Mouse (Mus musculus): ENCODE measurements around the gene Mrpl45. TPM values are rescaled to one million over a fixed set of nuclear protein-coding genes. Genes with fewer than 3 reads are reported as not detected.

Mrpl45 gene
- polyA plus RNA-seq, 1 experiment from 2014 or later: 40.5 TPM

DNA sequence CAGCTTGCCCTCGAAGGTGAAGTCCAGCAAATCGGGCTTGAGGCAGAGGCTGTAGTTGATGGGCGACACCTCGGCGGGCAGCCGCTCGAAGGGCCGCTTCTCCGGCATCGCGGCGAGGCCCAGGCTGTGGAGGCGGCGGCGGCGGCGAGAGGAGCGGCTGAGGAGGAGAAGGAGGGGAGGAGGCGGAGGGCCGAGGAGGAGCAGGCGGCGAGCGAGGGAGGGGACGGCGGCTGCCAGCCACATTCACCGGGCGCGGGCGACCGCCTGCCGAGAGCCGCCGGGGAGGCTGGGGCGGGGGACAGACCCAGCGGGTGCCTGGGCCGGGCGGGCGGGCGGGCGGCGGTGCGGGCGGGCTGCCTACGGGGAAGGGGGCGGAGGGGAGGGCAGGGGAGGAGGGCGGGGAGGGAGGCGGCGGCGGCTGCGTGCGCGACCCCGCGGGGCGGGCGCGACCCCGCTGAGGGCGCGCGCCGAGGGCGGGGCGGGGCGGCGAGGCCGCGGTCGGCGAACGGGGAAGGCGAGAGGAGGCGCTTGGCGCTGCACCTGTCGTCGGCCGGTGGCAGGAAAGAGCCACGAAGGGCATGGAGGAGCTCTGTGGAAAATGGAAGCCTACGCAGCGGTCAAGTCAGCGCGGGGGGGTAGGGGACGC is 35.2 kb upstream of the Mrpl45 start, which contains the start of gene Npepps:
TSS of gene Npepps (minus strand) at position 423 of the 646 bp plus-strand sequence.
- peak within 1 kb of the TSS; percentile 99 for H3K27ac ChIP-seq (ENCODE audit: low read depth, low read length)
- TF ChIP-seq CTCF (IDR thresholded peaks at IDR 0.05; ENCODE audit: low read depth): peak; percentile 34; the same call in 1 of the 2 replicates
- H3K4me2 ChIP-seq (replicated peaks; ENCODE audit: low read depth): peak within 1 kb of the TSS; percentile 78
- no peaks in the 10 kb centered on the region for H3K36me3 ChIP-seq (ENCODE audit: control insufficient read depth, insufficient read depth)
- no peaks in the 10 kb centered on the region for H3K9me3 ChIP-seq (ENCODE audit: control insufficient read depth)
- 0 out of 2 replicates have a peak, but pooled peaks cover 6% of the 10 kb centered on the region for H3K4me1 ChIP-seq (replicated peaks; ENCODE audit: control insufficient read depth, insufficient read depth, low read length)
- H3K4me3 ChIP-seq (ENCODE audit: low read depth, low read length): peak within 1 kb of the TSS; percentile 94
- WGBS: 1% methylated on average over 49 of the region's 83 CpGs
- peak; percentile 82 for ATAC-seq
- peak within 1 kb of the TSS; percentile 91 for H3K9ac ChIP-seq (ENCODE audit: low read depth, low read length)
- no peaks in the 10 kb centered on the region for H3K27me3 ChIP-seq (replicated peaks; ENCODE audit: control insufficient read depth, insufficient read depth, low read length)

DNA sequence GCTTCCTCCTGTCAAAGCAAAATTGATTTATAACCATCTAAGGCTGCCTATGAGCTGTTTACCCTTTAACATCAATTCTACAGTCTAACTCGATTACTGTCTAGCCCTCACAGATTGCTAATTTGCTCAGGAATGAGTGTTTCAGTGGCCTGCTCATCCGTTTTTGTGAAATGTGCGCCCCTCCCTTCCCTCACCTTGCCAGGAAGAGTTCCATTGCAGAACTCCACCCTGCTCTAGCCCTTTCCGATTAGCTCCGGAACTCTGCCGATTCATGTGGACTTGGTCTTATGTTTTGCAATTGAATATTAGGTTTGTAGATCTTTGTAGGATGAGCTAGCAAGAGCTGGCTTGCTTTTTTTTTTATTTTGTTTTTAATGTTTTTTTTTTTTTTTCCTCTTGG is 33.3 kb upstream of the Mrpl45 start:
- Histone ChIP-seq H3K36me3 (ENCODE audit: control insufficient read depth, insufficient read depth) (no peaks in the 10 kb centered on the region), H3K9me3 (ENCODE audit: control insufficient read depth) (no peaks in the 10 kb centered on the region), H3K27me3 (replicated peaks; ENCODE audit: control insufficient read depth, insufficient read depth, low read length) (no peaks in the 10 kb centered on the region), H3K4me1 (replicated peaks; ENCODE audit: control insufficient read depth, insufficient read depth, low read length) (0 out of 2 replicates have a peak, but pooled peaks cover 3% of the 10 kb centered on the region), H3K4me3 (ENCODE audit: low read depth, low read length) (no peak overlapping the region), H3K9ac (ENCODE audit: low read depth, low read length) (no peak overlapping the region), H3K4me2 (replicated peaks; ENCODE audit: low read depth) (no peak overlapping the region), H3K27ac (ENCODE audit: low read depth, low read length) (peak overlapping the region; percentile 62; the same call in 1 of the 2 replicates)
- no peak for TF ChIP-seq CTCF (IDR thresholded peaks at IDR 0.05; ENCODE audit: low read depth)
- 50% methylated on average over 6 of the region's 6 CpGs for WGBS
- ATAC-seq: no peak

GRCm38 (mm10) chr11:97284854-97285253 is 30.7 kb upstream of the Mrpl45 start:
- Histone ChIP-seq H3K4me3 (ENCODE audit: low read depth, low read length) (no peak overlapping the region), H3K36me3 (ENCODE audit: control insufficient read depth, insufficient read depth) (no peaks in the 10 kb centered on the region), H3K9me3 (ENCODE audit: control insufficient read depth) (no peaks in the 10 kb centered on the region), H3K4me1 (replicated peaks; ENCODE audit: control insufficient read depth, insufficient read depth, low read length) (no peaks in the 10 kb centered on the region), H3K9ac (ENCODE audit: low read depth, low read length) (no peak overlapping the region), H3K27ac (ENCODE audit: low read depth, low read length) (no peak overlapping the region), H3K4me2 (replicated peaks; ENCODE audit: low read depth) (no peak overlapping the region), H3K27me3 (replicated peaks; ENCODE audit: control insufficient read depth, insufficient read depth, low read length) (no peaks in the 10 kb centered on the region)
- TF ChIP-seq CTCF (IDR thresholded peaks at IDR 0.05; ENCODE audit: low read depth): no peak
- WGBS: 81% methylated on average over 4 of the region's 4 CpGs
- ATAC-seq: no peak

DNA sequence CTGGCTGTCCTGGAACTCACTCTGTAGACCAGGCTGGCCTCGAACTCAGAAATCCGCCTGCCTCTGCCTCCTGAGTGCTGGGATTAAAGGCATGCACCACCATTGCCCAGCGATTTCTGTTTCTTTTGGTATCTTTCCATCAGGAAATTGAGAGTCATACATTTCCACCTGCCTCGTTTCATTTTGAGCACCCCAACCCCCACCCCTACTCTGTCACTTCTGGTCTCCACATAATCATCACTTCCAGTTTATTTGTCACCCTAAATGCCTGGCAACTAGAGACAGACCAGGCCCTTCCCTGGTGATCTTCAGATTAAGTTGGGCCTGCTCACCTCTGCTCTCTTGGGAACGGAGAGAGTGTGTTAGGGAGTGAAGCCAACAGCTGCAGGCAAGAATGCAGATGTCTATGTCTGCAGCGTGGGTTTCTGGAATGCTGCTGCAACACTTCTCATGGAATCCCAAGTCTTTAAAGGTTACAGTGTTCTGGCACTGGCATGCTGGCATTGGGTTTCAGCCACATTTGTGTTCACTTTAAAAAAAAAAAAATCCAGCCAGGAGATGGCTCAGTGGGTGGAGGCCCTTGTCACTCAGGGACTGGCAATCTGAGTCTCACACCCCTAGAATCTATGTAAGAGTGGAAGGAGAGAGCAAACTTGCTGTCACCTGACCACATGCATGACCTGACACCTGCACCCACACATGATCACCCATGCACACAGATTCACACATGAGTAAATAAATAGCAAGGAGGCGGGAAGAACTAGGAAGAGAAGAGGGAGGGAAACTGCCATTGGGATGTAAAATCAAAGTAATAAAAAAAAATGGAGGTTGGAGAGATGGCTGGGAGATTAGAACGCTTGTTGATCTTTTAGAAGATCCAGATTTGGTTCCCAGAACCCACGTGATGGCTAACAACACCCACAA is 29.4 kb upstream of the Mrpl45 start:
- ATAC-seq: no peak
- no peaks in the 10 kb centered on the region for H3K9me3 ChIP-seq (ENCODE audit: control insufficient read depth)
- no peak overlapping the region for H3K9ac ChIP-seq (ENCODE audit: low read depth, low read length)
- 74% methylated on average over 9 of the region's 9 CpGs for WGBS
- no peaks in the 10 kb centered on the region for H3K4me1 ChIP-seq (replicated peaks; ENCODE audit: control insufficient read depth, insufficient read depth, low read length)
- H3K27me3 ChIP-seq (replicated peaks; ENCODE audit: control insufficient read depth, insufficient read depth, low read length): no peaks in the 10 kb centered on the region
- no peak overlapping the region for H3K4me3 ChIP-seq (ENCODE audit: low read depth, low read length)
- no peak overlapping the region for H3K4me2 ChIP-seq (replicated peaks; ENCODE audit: low read depth)
- TF ChIP-seq CTCF (IDR thresholded peaks at IDR 0.05; ENCODE audit: low read depth): no peak
- no peak overlapping the region for H3K27ac ChIP-seq (ENCODE audit: low read depth, low read length)
- no peaks in the 10 kb centered on the region for H3K36me3 ChIP-seq (ENCODE audit: control insufficient read depth, insufficient read depth)

- H3K4me3 ChIP-seq (ENCODE audit: low read depth, low read length): no peak overlapping the region
- no peak overlapping the region for H3K4me2 ChIP-seq (replicated peaks; ENCODE audit: low read depth)
- no peak overlapping the region for H3K9ac ChIP-seq (ENCODE audit: low read depth, low read length)
- TF ChIP-seq CTCF (IDR thresholded peaks at IDR 0.05; ENCODE audit: low read depth): no peak
- H3K4me1 ChIP-seq (replicated peaks; ENCODE audit: control insufficient read depth, insufficient read depth, low read length): no peaks in the 10 kb centered on the region
- no peaks in the 10 kb centered on the region for H3K36me3 ChIP-seq (ENCODE audit: control insufficient read depth, insufficient read depth)
- H3K27me3 ChIP-seq (replicated peaks; ENCODE audit: control insufficient read depth, insufficient read depth, low read length): no peaks in the 10 kb centered on the region
- 35% methylated on average over 6 of the region's 6 CpGs for WGBS
- no peak for ATAC-seq
- H3K27ac ChIP-seq (ENCODE audit: low read depth, low read length): no peak overlapping the region
- H3K9me3 ChIP-seq (ENCODE audit: control insufficient read depth): no peaks in the 10 kb centered on the region
These were observed 28.5 kb upstream of the Mrpl45 start for GRCm38 (mm10) chr11:97286973-97287372.

DNA sequence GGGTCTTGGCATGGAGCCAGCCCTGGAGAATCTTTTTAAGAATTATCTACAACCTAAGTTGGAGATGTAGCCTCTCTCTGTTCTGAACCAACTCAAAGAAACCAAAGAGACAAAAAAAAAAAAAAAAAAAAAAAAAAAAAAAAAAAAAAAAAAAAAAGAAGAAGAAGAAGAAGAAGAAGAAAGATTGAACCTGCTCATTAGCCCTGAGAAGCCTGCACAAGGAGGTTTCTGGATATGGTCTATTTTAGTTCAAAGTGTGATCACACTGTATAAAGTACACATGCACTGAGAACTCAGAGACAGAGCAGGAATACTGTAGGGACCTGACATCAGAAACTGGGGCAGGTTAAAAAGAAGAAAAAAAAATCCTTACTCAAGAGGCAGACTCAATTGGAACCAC is 27.9 kb upstream of the Mrpl45 start:
- no peaks in the 10 kb centered on the region for H3K27me3 ChIP-seq (replicated peaks; ENCODE audit: control insufficient read depth, insufficient read depth, low read length)
- TF ChIP-seq CTCF (IDR thresholded peaks at IDR 0.05; ENCODE audit: low read depth): no peak
- no peaks in the 10 kb centered on the region for H3K9me3 ChIP-seq (ENCODE audit: control insufficient read depth)
- no peak overlapping the region for H3K4me2 ChIP-seq (replicated peaks; ENCODE audit: low read depth)
- no peak overlapping the region for H3K27ac ChIP-seq (ENCODE audit: low read depth, low read length)
- no peaks in the 10 kb centered on the region for H3K4me1 ChIP-seq (replicated peaks; ENCODE audit: control insufficient read depth, insufficient read depth, low read length)
- ATAC-seq: no peak
- no peaks in the 10 kb centered on the region for H3K36me3 ChIP-seq (ENCODE audit: control insufficient read depth, insufficient read depth)
- no peak overlapping the region for H3K4me3 ChIP-seq (ENCODE audit: low read depth, low read length)
- no peak overlapping the region for H3K9ac ChIP-seq (ENCODE audit: low read depth, low read length)
